Mouse (Mus musculus) urinary bladder, adult 2 months (tissue): Measurements from ENCODE around the gene Hoxd9. TPM values are rescaled to one million over a fixed set of nuclear protein-coding genes. Genes with fewer than 3 reads are reported as not detected.

Experiments used
- DNase-seq: peaks from one replicate; pipeline ENCODE4 v3.0.0; 2022; ENCODE audit warnings: low spot score
- polyA plus RNA-seq: library from polyadenylated mRNA; depleted of rRNA; stranded (reverse); fragments of >200 nt; gene quantifications from 2 replicates; pipeline ENCODE4 v1.2.3, GENCODE M21; 2012

The Hoxd9 gene
- polyA plus RNA-seq, 1 experiment: 9.1 TPM

DNA sequence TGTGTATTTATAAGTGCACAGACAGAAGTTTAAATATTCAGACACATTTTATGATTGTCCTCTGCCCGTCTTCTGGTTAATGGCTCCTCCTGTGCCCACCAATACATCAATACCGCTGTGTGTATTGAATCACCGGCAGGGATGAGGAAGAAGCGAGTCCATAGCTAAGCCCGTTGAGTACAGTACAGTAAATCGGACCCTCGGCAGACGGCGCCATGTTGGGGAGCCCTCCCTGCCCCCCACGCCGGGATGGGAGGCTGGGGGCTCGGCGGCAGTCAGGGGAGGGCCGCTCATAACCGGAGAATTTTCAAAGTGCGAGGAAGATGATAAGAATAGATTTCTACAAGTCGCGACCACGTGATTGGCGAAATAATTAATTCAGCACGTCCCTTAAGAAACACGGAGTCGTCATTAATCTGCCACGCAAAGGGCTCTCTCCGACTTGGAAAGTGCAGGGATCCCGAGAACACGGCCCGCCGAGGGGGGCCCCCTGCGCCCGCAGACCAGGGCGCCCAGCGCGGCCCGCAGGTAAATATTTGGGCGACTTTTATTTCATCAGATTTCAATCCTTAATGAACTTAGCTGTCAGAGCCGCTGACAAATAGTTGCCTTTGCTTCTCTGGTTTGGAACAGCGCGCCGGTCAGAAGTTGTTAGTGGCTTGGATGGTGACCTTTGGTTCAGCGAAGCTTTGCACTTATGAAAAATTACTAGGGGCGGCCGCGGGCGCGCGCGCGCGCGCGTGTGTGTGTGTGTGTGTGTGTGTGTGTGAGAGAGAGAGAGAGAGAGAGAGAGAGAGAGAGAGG, 35.2 kb downstream of the Hoxd9 start:
- no peak for DNase-seq

DNA sequence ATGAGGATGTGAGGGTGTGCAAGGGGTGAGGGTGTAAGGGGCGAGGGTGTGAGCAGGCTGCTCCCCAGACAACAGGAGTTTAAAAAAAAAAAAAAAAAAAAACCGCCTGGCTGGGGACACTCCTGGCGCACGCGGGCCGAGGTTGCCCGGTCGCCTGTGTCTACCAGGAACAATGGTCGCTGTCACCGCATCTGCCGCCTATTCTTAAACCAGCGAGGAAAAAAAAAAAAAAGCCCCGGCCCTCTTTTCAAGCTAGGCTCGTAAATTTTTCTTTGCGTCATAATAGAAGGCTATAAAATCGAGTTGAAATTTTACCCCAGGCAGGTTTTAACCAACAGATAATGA, 35.8 kb downstream of the Hoxd9 start:
- DNase-seq: no peak

DNA sequence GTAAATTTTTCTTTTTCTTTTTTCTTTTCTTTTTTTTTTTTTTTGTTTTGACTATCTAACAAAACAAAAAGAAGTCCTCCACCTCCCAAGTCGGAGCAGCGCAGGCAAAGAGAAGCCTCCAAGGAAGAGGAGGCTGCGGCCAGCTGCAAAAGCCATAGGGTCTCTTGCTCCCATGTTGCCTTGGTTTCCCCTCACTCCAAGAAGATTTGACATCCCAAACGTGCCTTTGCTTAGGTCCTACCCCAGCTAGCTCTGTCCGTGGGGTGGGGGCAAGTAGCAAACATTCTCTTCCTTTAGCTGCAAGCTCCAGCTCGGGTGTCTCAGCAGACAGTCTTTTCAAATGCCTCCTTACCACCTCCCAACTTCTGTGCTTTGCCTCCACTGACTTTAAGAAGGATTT, 36.2 kb downstream of the Hoxd9 start:
- DNase-seq: no peak

DNA sequence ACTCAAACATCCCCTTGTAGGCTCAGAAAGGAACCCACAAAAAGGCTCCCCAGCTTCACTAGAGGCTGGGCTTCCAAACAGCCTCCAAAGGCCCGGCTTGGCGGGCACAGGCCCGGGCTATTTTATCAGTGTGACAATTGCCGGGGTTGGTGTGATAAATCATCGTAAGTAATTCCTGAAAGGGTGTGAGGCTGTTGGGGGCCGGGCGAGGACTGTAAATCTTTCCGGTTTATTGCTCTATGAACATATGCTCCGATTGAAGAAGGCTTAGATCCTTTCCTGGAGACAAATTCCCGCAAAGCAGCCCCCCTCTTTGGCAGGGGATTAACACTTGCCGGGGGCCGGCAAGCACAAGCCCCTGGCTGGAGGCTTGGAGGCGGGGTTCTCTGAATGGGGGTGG, 36.9 kb downstream of the Hoxd9 start:
- no peak for DNase-seq

DNA sequence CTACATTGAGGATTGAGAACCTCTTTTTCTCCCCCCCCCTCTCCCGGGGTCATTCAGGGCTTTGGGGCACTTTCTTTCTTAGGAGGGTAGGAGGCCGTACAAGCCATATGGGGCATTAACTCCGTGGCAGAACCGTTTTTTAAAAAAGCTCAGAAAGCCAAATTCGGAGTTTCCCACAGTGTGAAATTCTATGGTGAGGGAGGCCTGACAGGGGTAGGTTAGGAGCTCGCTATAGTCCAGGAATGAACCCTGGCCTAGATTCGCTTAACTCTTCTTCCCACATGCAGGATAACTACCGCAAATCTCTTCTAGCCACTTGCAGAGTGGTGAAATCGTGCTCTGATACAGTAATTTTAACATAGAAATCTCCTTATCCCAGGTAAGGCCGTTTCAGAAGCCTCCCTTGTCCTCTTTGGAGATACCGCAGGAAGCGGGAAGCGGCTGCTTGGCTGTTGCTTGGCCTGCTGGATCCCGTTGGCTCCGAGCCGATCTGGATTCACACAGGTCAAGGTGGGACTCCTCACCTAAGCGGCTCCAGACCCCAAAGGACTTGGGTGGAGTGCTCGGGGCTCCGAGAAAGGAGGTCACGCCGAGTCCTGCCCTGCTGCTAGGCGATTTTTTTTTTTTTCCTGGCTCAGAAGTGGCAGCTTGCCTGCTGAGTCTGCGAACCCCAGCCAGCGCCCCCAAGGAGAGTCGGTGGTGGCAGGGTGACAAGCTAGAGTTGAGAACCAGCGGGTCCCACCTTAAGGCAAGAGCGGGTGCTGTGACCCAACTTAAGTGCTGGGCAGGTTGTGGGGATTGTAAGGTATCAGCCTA, 37.7 kb downstream of the Hoxd9 start:
- no peak for DNase-seq

DNA sequence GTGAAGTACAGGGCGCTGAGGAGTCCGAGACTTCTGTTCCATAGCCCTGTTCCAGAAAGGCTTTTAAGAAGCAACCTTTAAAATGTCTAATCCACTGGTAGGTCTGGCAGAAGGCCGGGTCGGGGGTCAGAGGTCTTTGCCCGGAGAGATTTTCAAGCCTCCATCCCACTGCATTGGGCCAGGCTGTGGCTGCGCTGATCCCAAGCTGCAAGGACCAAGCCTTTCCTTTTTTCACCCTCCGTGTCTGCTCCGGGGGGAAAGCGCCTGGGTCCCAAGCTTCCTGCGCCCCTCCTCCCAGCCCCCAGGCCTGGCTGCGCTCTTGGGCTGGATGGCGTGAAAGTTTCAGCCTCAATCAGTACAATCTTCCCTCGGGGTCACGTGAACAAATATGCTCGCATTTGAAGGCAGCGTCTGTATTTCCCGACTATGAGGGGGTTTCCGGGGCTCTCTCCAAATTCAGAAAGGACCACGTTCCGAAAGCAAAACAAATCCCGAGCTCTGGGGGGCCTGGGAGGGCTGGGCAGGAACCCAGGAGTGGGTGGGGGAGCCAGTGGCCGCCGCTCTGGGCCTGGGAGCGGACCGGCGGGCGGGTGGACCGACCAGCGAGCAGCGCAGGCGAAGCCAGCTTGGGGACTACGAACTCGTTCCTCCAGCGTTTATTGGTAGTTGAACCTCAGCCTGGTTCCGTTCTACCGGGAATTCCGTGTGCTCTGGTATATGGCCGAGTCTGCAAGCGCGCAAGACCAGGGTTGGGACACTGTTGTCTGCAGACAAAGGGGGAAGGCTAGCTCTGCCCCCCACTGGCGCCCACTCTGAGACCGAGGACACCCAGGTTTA, 38.5 kb downstream of the Hoxd9 start:
- no peak for DNase-seq

DNA sequence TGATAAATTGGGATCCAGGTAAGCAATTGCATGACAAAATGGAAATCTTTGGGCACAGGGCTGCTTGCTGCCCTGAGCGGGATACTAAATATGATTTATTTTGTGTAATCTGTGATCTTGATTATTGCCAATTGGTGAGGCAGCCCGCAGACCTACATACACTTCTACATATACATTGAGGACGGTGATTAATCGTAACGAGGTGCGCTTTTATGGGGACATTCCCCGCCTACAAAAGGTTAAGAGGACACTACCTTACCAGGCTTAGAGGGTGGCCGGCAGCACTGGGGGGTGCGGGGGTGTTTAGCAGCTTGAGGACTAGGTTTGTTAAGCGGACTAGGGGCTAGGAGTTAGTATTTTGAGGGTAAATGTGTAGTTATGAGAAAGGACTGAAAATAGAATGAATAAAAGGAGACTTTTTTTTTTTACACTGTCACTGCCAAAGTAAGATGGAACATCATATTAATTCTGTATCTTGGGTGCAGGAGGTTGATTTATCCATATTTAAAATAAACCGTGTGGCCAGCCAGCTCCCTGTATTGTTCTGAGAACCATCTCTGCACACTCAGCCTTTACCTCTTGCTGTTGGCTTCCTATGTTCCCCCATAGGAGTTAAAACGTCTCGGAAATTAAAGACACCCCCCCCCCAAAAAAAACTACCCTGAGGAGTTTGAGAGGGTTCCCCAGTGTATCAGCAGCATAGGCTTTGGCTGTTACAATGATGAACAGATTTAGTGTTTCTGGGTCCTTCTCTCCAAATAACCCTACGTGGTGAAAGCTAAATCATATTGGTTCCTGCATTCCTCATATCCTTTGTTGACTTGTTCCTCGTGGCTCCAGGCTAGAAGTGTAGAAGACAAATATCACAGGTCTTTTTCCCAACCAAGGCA, 39.4 kb downstream of the Hoxd9 start:
- no peak for DNase-seq

DNA sequence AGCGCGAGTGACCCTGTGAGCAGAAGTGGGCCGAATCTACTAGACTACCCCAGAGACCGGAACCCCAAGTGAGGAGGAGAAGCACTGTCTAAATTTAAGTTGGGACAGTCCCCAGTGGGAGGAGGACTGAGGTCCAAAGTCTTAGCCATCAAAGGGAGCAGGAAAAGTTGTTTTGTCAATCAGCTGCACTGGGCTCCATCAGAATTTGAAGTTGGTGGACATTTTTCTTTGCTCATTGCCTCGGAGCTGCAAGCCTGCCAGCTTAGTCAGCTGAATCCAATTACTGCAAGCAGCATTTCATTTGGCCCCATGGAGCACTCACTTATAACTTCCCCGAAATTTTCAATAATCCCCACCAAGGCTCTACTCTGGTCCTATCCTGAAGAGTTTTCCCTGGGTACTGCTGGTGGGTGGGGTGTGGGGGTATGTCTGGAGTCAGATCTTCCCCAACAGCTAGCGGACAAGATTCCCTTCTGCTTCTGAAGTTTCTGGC, 40.1 kb downstream of the Hoxd9 start:
- no peak for DNase-seq

DNA sequence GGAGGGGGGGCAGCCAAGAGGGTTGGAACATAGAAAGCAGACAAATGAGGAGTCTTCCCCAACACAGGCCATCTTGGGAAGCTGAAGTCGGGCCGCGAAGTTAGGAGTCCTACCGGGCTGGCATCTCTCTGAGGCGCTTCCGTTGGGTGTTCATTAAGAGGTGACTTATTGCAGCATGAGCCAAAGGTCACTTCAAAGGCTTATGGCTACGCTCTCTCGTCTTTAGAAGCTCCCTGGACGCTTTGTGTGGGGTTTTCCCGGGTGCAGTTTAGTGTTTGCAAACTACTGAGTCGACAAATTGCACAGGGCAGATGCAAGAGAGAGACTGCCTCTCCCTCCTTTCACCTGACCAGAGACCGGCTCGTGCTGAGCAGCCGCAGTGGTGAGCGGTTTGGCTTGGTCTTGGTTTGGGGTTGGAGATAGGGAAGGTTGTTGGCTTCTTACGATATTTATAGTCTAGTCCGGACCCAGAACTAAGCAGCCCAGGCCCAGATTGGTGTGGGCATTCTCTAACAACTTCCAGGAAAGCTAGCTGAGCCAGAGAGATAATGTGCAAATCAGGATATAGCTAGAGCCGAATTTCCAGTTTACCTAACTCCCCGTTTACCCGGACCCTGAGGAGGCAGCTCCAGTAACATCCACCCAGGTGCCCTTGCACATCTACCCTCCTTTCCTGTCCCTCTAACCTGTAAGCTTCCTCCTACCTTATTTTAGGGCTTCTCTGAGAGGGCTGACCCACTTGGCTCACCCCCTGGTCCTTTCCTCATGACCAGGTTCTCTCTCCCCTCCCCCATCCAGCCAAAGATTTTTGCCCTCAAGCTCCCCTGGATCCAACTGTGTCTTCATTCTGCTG, 41.3 kb downstream of the Hoxd9 start:
- no peak for DNase-seq

DNA sequence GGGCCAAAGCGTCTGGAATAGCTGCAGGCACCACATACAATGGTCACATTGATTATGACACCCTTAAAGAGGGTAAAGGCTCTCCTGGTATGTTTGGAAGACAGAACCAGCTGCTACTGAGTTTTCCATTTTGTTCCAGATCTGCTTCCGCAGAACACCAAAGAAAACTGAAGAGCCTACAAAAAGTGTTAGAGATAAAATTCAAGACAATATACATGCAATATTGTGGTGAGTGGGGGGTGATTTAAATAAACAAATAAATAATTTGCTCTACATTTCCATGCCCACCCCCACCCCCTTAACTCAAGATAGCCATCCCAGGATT, 41.9 kb downstream of the Hoxd9 start:
- no peak for DNase-seq

DNA sequence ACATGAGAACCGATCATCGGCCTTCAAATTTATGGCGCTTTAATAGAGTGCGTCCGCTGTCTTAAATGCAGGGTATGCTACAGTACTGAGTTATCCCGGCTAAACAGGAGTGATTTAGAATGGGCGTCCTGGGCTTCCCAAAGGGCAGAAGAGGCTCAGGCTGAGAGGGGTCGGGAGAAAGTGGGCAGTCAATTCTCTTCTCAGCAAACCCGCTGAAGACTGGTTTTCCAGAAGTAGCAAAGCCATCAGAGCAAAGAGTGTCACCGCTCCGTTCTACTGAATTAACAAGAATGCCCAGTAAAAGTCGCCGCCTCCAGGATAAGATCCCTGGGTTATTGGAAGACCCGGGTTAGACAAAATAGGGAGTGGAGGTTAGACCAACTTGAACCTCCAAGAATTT, 42.3 kb downstream of the Hoxd9 start:
- DNase-seq: no peak

DNA sequence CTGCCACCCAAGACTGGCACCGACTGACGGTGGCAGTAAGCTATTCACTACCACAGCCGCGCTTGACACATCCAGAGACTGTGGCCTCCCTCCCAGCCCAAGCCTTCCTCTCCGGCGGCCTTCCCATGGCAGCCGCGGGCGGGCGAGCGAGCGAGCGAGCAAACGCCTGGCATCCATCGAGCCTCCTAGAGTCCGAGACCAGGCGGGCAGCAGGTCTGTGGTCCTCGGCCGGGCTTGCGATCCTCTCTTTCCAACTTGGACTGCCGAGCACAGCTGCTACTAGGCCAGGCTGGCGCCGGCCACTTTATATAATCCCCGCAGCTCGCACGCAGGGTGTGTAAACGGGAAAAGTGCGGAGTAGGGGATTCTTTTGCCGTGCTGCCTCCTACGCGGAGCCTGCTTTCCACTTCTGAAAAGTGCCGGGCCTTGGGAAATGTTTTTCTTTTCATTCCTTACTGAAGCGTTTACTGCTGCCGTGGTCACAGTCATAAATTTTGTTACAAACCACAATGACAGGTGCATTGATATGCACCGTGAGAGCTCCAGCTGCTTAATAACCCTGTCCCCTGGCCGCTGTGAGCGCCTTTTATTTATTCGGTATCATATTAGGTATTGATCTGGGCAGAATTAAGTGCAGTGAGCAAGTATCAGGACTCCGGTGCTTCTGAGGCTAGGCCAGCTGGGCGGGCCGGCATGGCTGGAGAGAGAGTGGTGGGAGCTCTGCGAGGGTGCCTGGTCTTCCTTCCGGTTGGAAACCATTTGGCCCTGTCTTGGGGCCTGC, 43.0 kb downstream of the Hoxd9 start:
- no peak for DNase-seq

DNA sequence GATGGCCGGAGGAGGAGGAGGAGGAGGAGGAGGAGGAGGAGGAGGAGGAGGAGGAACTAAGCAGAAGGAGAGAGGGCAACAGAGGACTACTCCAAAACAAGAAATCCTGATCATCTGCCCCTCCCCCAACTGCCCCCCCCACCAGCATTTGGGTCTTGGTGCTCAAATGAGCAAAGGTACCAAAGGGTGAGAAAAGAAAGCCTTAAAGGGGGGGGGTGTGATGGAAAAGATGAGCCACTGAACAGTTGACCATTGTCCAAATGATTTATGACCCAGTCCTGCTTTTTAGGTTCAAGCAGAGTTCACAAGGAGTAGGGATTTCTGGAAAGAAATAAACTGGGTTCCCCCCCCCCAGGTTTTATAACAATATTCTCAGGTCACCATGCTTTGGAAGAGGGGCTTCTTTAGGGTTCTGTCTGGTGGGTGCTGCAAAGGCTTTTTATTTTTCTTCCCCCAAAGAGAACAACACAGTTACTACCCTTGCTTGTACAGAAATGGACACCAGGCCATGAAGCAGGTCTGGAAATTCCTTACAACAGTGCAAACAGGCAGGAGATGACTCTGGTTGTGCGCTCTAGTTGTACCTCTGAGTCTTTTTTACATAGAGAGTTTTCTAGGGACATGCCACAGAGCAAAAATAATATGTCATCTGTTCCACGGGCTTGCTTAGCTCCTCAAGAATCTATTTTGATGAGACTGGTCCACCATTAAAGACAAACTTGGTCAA, 43.9 kb downstream of the Hoxd9 start:
- DNase-seq: no peak

DNA sequence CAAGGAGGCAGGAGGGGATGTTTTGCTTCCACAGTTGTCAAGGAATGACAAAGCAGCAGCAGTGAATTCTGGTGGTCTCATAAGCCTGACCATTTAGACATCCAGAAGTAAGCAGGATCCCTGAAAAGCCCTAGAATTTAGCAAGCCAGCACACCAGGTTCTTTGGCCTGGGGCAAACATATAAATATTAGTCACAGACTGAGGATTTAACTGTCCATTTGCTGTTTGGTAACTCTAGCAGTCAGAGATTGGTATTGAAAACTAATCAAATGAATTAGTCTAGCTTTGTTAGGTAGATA, 44.4 kb downstream of the Hoxd9 start:
- DNase-seq: no peak

DNA sequence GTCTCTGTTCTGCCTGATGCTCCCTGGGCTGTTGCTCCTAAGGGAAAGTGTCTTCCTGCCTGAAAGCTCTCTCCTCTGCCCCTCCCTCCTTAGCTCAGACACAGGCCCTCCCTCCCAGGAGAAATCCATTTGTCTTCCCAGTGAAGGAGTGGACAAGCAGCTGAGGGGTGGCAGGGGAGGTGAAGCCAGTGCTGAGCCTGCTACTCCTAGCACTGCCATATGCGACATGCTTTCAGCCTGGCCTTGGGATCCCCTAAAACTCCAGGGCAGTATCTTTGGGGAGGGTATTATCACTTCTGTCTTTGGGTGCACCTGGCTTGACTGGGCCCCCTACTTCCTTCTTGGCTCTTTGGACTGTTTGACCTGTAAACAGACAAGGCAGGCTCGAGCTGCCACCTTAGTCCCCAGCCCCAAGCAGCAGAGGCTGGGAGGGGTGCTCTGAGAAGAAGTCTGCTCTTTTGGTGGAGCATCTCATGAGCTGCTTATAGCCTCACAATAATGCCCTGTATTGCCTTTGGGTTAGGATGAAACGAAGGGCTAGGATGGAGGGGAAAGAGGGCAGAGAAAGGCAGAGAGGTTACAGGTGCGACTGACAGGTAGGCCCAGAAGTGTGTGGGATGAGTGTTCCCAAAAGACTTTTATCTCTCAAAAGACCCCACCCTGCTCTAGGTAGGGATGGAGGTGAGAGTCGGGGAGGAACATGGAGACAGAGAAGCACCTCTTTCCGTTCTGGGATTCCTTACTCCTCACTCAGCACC, 48.2 kb downstream of the Hoxd9 start:
- DNase-seq: no peak

DNA sequence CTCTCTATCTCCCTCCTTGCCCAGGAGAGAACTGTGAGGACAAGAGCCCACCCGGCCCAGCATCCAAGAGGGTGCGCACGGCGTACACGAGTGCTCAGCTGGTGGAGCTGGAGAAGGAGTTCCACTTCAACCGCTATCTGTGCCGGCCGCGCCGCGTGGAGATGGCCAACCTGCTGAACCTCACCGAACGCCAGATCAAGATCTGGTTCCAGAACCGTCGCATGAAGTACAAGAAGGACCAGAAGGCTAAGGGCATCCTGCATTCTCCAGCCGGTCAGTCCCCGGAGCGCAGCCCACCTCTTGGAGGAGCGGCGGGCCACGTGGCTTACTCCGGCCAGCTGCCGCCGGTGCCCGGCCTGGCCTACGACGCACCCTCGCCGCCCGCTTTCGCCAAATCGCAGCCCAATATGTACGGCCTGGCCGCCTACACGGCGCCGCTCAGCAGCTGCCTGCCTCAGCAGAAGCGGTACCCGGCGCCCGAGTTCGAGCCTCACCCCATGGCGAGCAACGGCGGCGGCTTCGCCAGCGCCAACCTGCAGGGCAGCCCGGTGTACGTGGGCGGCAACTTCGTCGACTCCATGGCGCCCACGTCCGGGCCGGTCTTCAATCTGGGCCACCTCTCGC, 48.9 kb downstream of the Hoxd9 start:
- no peak for DNase-seq

DNA sequence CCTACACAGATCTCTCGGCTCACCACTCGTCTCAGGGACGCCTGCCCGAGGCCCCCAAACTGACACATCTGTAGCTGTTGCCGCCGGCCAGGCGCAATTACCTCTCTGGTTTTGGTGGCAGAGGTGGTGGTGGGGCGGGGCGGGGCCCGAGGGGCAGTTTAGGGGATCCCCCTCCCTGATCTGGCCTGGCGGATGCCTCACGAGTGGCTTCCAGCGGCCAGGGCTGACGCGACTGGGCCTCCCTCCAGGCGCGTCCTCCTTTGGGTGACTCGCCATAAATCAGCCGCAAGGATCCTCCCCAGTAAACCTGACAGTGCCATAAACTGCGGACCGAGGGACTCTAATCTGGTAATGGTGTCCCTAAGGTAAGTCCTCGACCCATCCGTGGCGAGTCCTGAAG, 49.5 kb downstream of the Hoxd9 start:
- no peak for DNase-seq

DNA sequence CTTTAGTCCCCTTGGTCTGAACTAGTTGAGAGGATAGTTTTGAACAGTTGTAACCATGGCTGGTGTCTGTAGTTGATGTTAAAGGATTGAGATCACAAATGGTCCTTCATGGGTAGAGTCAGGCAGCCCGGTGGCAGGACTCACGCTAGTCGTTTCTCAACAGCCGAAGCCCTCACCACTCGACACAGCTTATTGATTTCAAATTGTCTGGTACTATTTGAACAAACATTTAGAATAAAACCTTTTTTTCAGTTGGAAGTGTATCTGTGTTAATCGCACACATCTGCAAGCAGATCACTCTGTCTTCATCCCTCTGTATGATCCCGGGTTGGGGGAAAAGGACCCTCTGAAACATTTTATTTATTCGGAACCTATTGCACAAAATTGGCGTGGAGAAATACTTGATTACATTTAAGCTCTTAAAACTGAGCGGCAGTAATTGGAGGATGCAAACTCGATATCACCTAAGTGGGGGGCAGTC, 50.2 kb downstream of the Hoxd9 start:
- DNase-seq: no peak
